Mouse (Mus musculus) hindbrain, embryonic 12.5 days (tissue): ENCODE data around the gene Zfp422. TPM values are rescaled to one million over a fixed set of nuclear protein-coding genes. Genes with fewer than 3 reads are reported as not detected.
A peak's percentile ranks its signal among the peaks of the same experiment; 100 is the strongest.

Experiments
- ATAC-seq: fragments of 200-750 bp; cut with Nextera tagmentation; 2 replicates; pipeline ENCODE4 v1.8.0; 2017; ENCODE audit warnings: moderate TSS enrichment; ENCODE audit not compliant: low FRiP score
- H3K27ac ChIP-seq: fragments of 300-500 bp; sonication (generic); 2 replicates; pipeline ENCODE4 v1.5.1; 2016; ENCODE audit warnings: mild to moderate bottlenecking
- H3K27me3 ChIP-seq: fragments of 300-500 bp; sonication (generic); 2 replicates; pipeline ENCODE4 v1.6.1; 2016; ENCODE audit warnings: mild to moderate bottlenecking
- H3K36me3 ChIP-seq: fragments of 300-500 bp; sonication (generic); 2 replicates; pipeline ENCODE4 v1.6.1; 2016; ENCODE audit warnings: mild to moderate bottlenecking
- H3K4me1 ChIP-seq: fragments of 300-500 bp; sonication (generic); 2 replicates; pipeline ENCODE4 v1.6.1; 2016
- H3K4me2 ChIP-seq: fragments of 300-500 bp; sonication (generic); replicated peaks from 2 replicates; pipeline ENCODE4 v1.6.1; 2016; ENCODE audit warnings: mild to moderate bottlenecking
- H3K4me3 ChIP-seq: fragments of 300-500 bp; sonication (generic); 2 replicates; pipeline ENCODE4 v1.5.1; 2016; ENCODE audit warnings: mild to moderate bottlenecking
- H3K9ac ChIP-seq: fragments of 300-500 bp; sonication (generic); 2 replicates; pipeline ENCODE4 v1.6.1; 2016; ENCODE audit warnings: mild to moderate bottlenecking, moderate library complexity
- H3K9me3 ChIP-seq: fragments of 300-500 bp; sonication (generic); replicated peaks from 2 replicates; pipeline ENCODE4 v1.6.1; 2016; ENCODE audit warnings: mild to moderate bottlenecking
- WGBS: fragments of 180-500 bp; shearing (Covaris S2); methylation state at CpG from one replicate; pipeline ENCODE4 v1.1.7; 2016; 5-methylcytosine and 5-hydroxymethylcytosine counted together
- polyA plus RNA-seq: library from polyadenylated mRNA; unstranded; fragments of >200 nt; fragmentation: Nextera tagmentation; extraction: Ambion mirVana; gene quantifications from 2 replicates; pipeline ENCODE4 v1.2.1, GENCODE M21; 2016

Gene Zfp422
- polyA plus RNA-seq, 1 experiment from 2014 or later: 237 TPM

- Histone ChIP-seq H3K4me3 (no peak overlapping the region), H3K36me3 (no peaks in the 10 kb centered on the region), H3K4me2 (0 out of 2 replicates have a peak overlapping the region, but pooled peaks have one; percentile 11), H3K27ac (peak overlapping the region; percentile 76), H3K4me1 (peaks cover 61% of the 10 kb centered on the region), H3K9me3 (no peaks in the 10 kb centered on the region), H3K27me3 (no peaks in the 10 kb centered on the region; the same call in 1 of the 2 replicates), H3K9ac (no peak overlapping the region)
- 26% methylated on average over 3 of the region's 3 CpGs for WGBS
- no peak for ATAC-seq
Measured at GRCm38 (mm10) chr6:116666892-116667291, 38.1 kb upstream of the Zfp422 start.

GRCm38 (mm10) chr6:116666085-116666750, 37.4 kb upstream of the Zfp422 start:
- H3K9ac ChIP-seq: no peak overlapping the region
- H3K27me3 ChIP-seq: no peaks in the 10 kb centered on the region; the same call in 1 of the 2 replicates
- H3K27ac ChIP-seq: peak overlapping the region; percentile 66
- no peaks in the 10 kb centered on the region for H3K36me3 ChIP-seq
- no peak for ATAC-seq
- 62% methylated on average over 12 of the region's 12 CpGs for WGBS
- H3K4me3 ChIP-seq: no peak overlapping the region
- 0 out of 2 replicates have a peak overlapping the region, but pooled peaks have one; percentile 11 for H3K4me2 ChIP-seq
- peaks cover 54% of the 10 kb centered on the region for H3K4me1 ChIP-seq
- H3K9me3 ChIP-seq: no peaks in the 10 kb centered on the region

GRCm38 (mm10) chr6:116664830-116665229, 36.0 kb upstream of the Zfp422 start:
- Histone ChIP-seq H3K4me1 (peaks cover 40% of the 10 kb centered on the region), H3K9ac (no peak overlapping the region), H3K9me3 (no peaks in the 10 kb centered on the region), H3K27me3 (no peaks in the 10 kb centered on the region), H3K36me3 (no peaks in the 10 kb centered on the region), H3K4me2 (no peak overlapping the region), H3K4me3 (no peak overlapping the region), H3K27ac (no peak overlapping the region)
- ATAC-seq: no peak
- 77% methylated on average over 3 of the region's 3 CpGs for WGBS

GRCm38 (mm10) chr6:116664031-116664430, 35.2 kb upstream of the Zfp422 start:
- H3K4me1 ChIP-seq: peaks cover 32% of the 10 kb centered on the region
- H3K27me3 ChIP-seq: no peaks in the 10 kb centered on the region
- H3K9me3 ChIP-seq: no peaks in the 10 kb centered on the region
- H3K36me3 ChIP-seq: peaks cover 5% of the 10 kb centered on the region
- no peak for ATAC-seq
- H3K4me2 ChIP-seq: no peak overlapping the region
- no peak overlapping the region for H3K4me3 ChIP-seq
- 72% methylated on average over 6 of the region's 6 CpGs for whole genome bisulfite sequencing
- H3K27ac ChIP-seq: no peak overlapping the region
- no peak overlapping the region for H3K9ac ChIP-seq

GRCm38 (mm10) chr6:116663364-116663763, 34.6 kb upstream of the Zfp422 start:
- Histone ChIP-seq H3K27me3 (no peaks in the 10 kb centered on the region), H3K4me3 (no peak overlapping the region), H3K9ac (no peak overlapping the region), H3K4me1 (peaks cover 27% of the 10 kb centered on the region), H3K4me2 (no peak overlapping the region), H3K9me3 (no peaks in the 10 kb centered on the region), H3K36me3 (peaks cover 10% of the 10 kb centered on the region), H3K27ac (no peak overlapping the region)
- 87% methylated on average over 2 of the region's 2 CpGs for WGBS
- no peak for ATAC-seq

- no peak overlapping the region for H3K4me2 ChIP-seq
- H3K9ac ChIP-seq: no peak overlapping the region
- peaks cover 16% of the 10 kb centered on the region for H3K36me3 ChIP-seq
- WGBS: 64% methylated on average over 9 of the region's 9 CpGs
- peaks cover 8% of the 10 kb centered on the region for H3K4me1 ChIP-seq
- no peaks in the 10 kb centered on the region for H3K9me3 ChIP-seq
- no peaks in the 10 kb centered on the region for H3K27me3 ChIP-seq
- no peak overlapping the region for H3K27ac ChIP-seq
- no peak overlapping the region for H3K4me3 ChIP-seq
- peak; percentile 51; the same call in 1 of the 2 replicates for ATAC-seq
Measured at GRCm38 (mm10) chr6:116653684-116654454, 25.1 kb upstream of the Zfp422 start.

GRCm38 (mm10) chr6:116653191-116653590, 24.4 kb upstream of the Zfp422 start:
- peaks cover 11% of the 10 kb centered on the region; the same call in 1 of the 2 replicates for H3K36me3 ChIP-seq
- H3K27me3 ChIP-seq: no peaks in the 10 kb centered on the region
- H3K4me3 ChIP-seq: no peak overlapping the region
- 77% methylated on average over 3 of the region's 3 CpGs for WGBS
- no peak overlapping the region for H3K27ac ChIP-seq
- H3K4me2 ChIP-seq: no peak overlapping the region
- no peaks in the 10 kb centered on the region for H3K9me3 ChIP-seq
- ATAC-seq: no peak
- H3K9ac ChIP-seq: no peak overlapping the region
- peaks cover 8% of the 10 kb centered on the region for H3K4me1 ChIP-seq

GRCm38 (mm10) chr6:116651437-116652118, 22.8 kb upstream of the Zfp422 start:
- Histone ChIP-seq H3K27ac (no peak overlapping the region), H3K4me3 (no peak overlapping the region)

GRCm38 (mm10) chr6:116650406-116650805, 21.6 kb upstream of the Zfp422 start, which contains the start of gene Depp1:
Gene Depp1 (plus strand): TSS chr6:116650609.
- Histone ChIP-seq H3K4me1 (peaks cover 8% of the 10 kb centered on the region), H3K4me3 (no peak within 1 kb of the TSS), H3K27me3 (no peaks in the 10 kb centered on the region), H3K4me2 (0 out of 2 replicates have a peak within 1 kb of the TSS, but pooled peaks have one; percentile 13), H3K9ac (no peak within 1 kb of the TSS), H3K9me3 (no peaks in the 10 kb centered on the region), H3K36me3 (peaks cover 11% of the 10 kb centered on the region), H3K27ac (peak within 1 kb of the TSS; percentile 9; the same call in 1 of the 2 replicates)
- whole genome bisulfite sequencing: 32% methylated on average over 6 of the region's 6 CpGs
- peak; percentile 32; the same call in 1 of the 2 replicates for ATAC-seq

More at GRCm38 (mm10) chr6:116651437-116652118, 22.8 kb upstream of the Zfp422 start:
- Histone ChIP-seq H3K9me3 (no peaks in the 10 kb centered on the region), H3K4me2 (no peak overlapping the region), H3K4me1 (peaks cover 8% of the 10 kb centered on the region), H3K36me3 (0 out of 2 replicates have a peak, but pooled peaks cover 9% of the 10 kb centered on the region), H3K27me3 (no peaks in the 10 kb centered on the region), H3K9ac (no peak overlapping the region)
- WGBS: 70% methylated on average over 20 of the region's 20 CpGs
- ATAC-seq: no peak

GRCm38 (mm10) chr6:116649811-116650210, 21.0 kb upstream of the Zfp422 start:
- Histone ChIP-seq H3K4me3 (no peak overlapping the region), H3K9me3 (no peaks in the 10 kb centered on the region), H3K27ac (no peak overlapping the region), H3K4me1 (peaks cover 8% of the 10 kb centered on the region), H3K36me3 (peaks cover 16% of the 10 kb centered on the region), H3K9ac (no peak overlapping the region), H3K4me2 (no peak overlapping the region), H3K27me3 (no peaks in the 10 kb centered on the region)
- no peak for ATAC-seq
- 88% methylated on average over 7 of the region's 7 CpGs for WGBS

GRCm38 (mm10) chr6:116647763-116648162, 19.0 kb upstream of the Zfp422 start:
- ATAC-seq: no peak
- Histone ChIP-seq H3K4me2 (no peak overlapping the region), H3K9ac (no peak overlapping the region), H3K4me1 (peaks cover 8% of the 10 kb centered on the region), H3K27ac (no peak overlapping the region), H3K36me3 (peaks cover 20% of the 10 kb centered on the region), H3K9me3 (no peaks in the 10 kb centered on the region), H3K4me3 (no peak overlapping the region), H3K27me3 (no peaks in the 10 kb centered on the region)
- WGBS: 76% methylated on average over 12 of the region's 12 CpGs

- peaks cover 30% of the 10 kb centered on the region for H3K36me3 ChIP-seq
- WGBS: 64% methylated on average over 3 of the region's 3 CpGs
- H3K27ac ChIP-seq: no peak overlapping the region
- H3K27me3 ChIP-seq: no peaks in the 10 kb centered on the region
- H3K4me3 ChIP-seq: no peak overlapping the region
- H3K9me3 ChIP-seq: no peaks in the 10 kb centered on the region
- no peak overlapping the region for H3K4me2 ChIP-seq
- H3K4me1 ChIP-seq: no peaks in the 10 kb centered on the region
- no peak overlapping the region for H3K9ac ChIP-seq
- no peak for ATAC-seq
Measured at GRCm38 (mm10) chr6:116644335-116644734, 15.5 kb upstream of the Zfp422 start.
